Mouse (Mus musculus) midbrain, embryonic 14.5 days (tissue): ENCODE results near the gene Muc5ac. TPM values are rescaled to one million over a fixed set of nuclear protein-coding genes. Genes with fewer than 3 reads are reported as not detected.
"Not testable (repeated sequence)": the region's sequence is repeated elsewhere in the genome, so short reads cannot be mapped to it uniquely, and the experiment has no call there.

Experiments
- ATAC-seq: fragments of 200-750 bp; cut with Nextera tagmentation; 2 replicates; pipeline ENCODE4 v1.8.0; 2017; ENCODE audit warnings: moderate number of reproducible peaks, moderate library complexity; ENCODE audit not compliant: low FRiP score, low TSS enrichment
- DNase-seq: peaks from one replicate; pipeline ENCODE4 v3.0.0-alpha.2; 2015
- H3K27ac ChIP-seq: fragments of 300-500 bp; sonication (generic); replicated peaks from 2 replicates; pipeline ENCODE4 v1.5.1; 2014; ENCODE audit warnings: mild to moderate bottlenecking, low read depth, low read length, moderate library complexity
- H3K27me3 ChIP-seq: fragments of 300-500 bp; sonication (generic); 2 replicates; pipeline ENCODE4 v1.6.1; 2014; ENCODE audit warnings: low read length, control low read depth, mixed read lengths; ENCODE audit not compliant: control insufficient read depth, insufficient read depth
- H3K36me3 ChIP-seq: fragments of 300-500 bp; sonication (generic); 2 replicates; pipeline ENCODE4 v1.6.1; 2014; ENCODE audit warnings: low read length, control low read depth; ENCODE audit not compliant: control insufficient read depth, insufficient read depth
- H3K4me1 ChIP-seq: fragments of 300-500 bp; sonication (generic); 2 replicates; pipeline ENCODE4 v1.6.1; 2014; ENCODE audit warnings: mild to moderate bottlenecking, antibody characterized with exemption, low read length, control low read depth; ENCODE audit not compliant: control insufficient read depth, insufficient read depth
- H3K4me2 ChIP-seq: fragments of 300-500 bp; sonication (generic); 2 replicates; pipeline ENCODE4 v1.6.1; 2014; ENCODE audit warnings: mild to moderate bottlenecking, low read length, moderate library complexity
- H3K4me3 ChIP-seq: fragments of 300-500 bp; sonication (generic); replicated peaks from 2 replicates; pipeline ENCODE4 v1.5.1; 2014; ENCODE audit warnings: low read depth, low read length
- H3K9ac ChIP-seq: fragments of 300-500 bp; sonication (generic); replicated peaks from 2 replicates; pipeline ENCODE4 v1.6.1; 2014; ENCODE audit warnings: mild to moderate bottlenecking, low read length, moderate library complexity
- H3K9me3 ChIP-seq: fragments of 300-500 bp; sonication (generic); 2 replicates; pipeline ENCODE4 v1.6.1; 2016; ENCODE audit warnings: low read length, control low read depth, mixed read lengths; ENCODE audit not compliant: control insufficient read depth
- WGBS: fragments of 180-500 bp; shearing (Covaris S2); extraction: QIAGEN DNeasy Blood & Tissue Kit; methylation state at CpG from one replicate; pipeline ENCODE4 v1.1.7; 2014; 5-methylcytosine and 5-hydroxymethylcytosine counted together
- polyA plus RNA-seq: library from polyadenylated mRNA; unstranded; fragments of >200 nt; fragmentation: Nextera tagmentation; extraction: Ambion mirVana; gene quantifications from 2 replicates; pipeline ENCODE4 v1.2.1, GENCODE M21; 2014

Muc5ac gene
- polyA plus RNA-seq, 1 experiment from 2014 or later = not detected

GRCm38 (mm10) chr7:141774855-141775254 is 13.9 kb upstream of the Muc5ac start:
- no peak for ATAC-seq
- no peaks in the 10 kb centered on the region for H3K27me3 ChIP-seq

GRCm38 (mm10) chr7:141776199-141776598 is 12.6 kb upstream of the Muc5ac start:
- no peak overlapping the region for H3K4me2 ChIP-seq
- ATAC-seq = no peak
- 0 out of 2 replicates have a peak, but pooled peaks cover 8% of the 10 kb centered on the region for H3K4me1 ChIP-seq
- no peaks in the 10 kb centered on the region for H3K36me3 ChIP-seq
- H3K9me3 ChIP-seq = no peaks in the 10 kb centered on the region
- no peak overlapping the region for H3K4me3 ChIP-seq
- H3K27me3 ChIP-seq = no peaks in the 10 kb centered on the region
- no peak for DNase-seq
- no peak overlapping the region for H3K9ac ChIP-seq
- no peak overlapping the region for H3K27ac ChIP-seq
- 90% methylated on average over 5 of the region's 5 CpGs for WGBS

More at GRCm38 (mm10) chr7:141774855-141775254, 13.9 kb upstream of the Muc5ac start:
- no peak overlapping the region for H3K4me3 ChIP-seq
- 86% methylated on average over 2 of the region's 2 CpGs for WGBS
- 0 out of 2 replicates have a peak, but pooled peaks cover 8% of the 10 kb centered on the region for H3K4me1 ChIP-seq
- H3K9me3 ChIP-seq = no peaks in the 10 kb centered on the region
- H3K27ac ChIP-seq = no peak overlapping the region
- H3K9ac ChIP-seq = no peak overlapping the region
- no peaks in the 10 kb centered on the region for H3K36me3 ChIP-seq
- DNase-seq = no peak
- no peak overlapping the region for H3K4me2 ChIP-seq

GRCm38 (mm10) chr7:141794251-141794650 is 5.5 kb downstream of the Muc5ac start:
- Histone ChIP-seq H3K36me3 (no peaks in the 10 kb centered on the region), H3K9ac (no peak overlapping the region), H3K4me3 (no peak overlapping the region), H3K4me2 (no peak overlapping the region), H3K4me1 (no peaks in the 10 kb centered on the region), H3K9me3 (no peaks in the 10 kb centered on the region), H3K27me3 (no peaks in the 10 kb centered on the region), H3K27ac (no peak overlapping the region)
- DNase-seq (no peak), ATAC-seq (no peak)
- WGBS = 97% methylated on average over 1 of the region's 1 CpGs

GRCm38 (mm10) chr7:141803206-141803605 is 14.4 kb downstream of the Muc5ac start:
- no peak for DNase-seq
- Histone ChIP-seq H3K27ac (no peak overlapping the region), H3K9me3 (no peaks in the 10 kb centered on the region), H3K4me2 (no peak overlapping the region), H3K27me3 (no peaks in the 10 kb centered on the region), H3K36me3 (no peaks in the 10 kb centered on the region), H3K4me1 (no peaks in the 10 kb centered on the region), H3K9ac (no peak overlapping the region), H3K4me3 (no peak overlapping the region)
- WGBS = 94% methylated on average over 7 of the region's 7 CpGs
- no peak for ATAC-seq

- ATAC-seq (no peak), DNase-seq (no peak)
- Histone ChIP-seq H3K4me3 (no peak overlapping the region), H3K9ac (no peak overlapping the region), H3K4me2 (no peak overlapping the region), H3K36me3 (no peaks in the 10 kb centered on the region), H3K9me3 (no peaks in the 10 kb centered on the region), H3K4me1 (no peaks in the 10 kb centered on the region), H3K27ac (no peak overlapping the region), H3K27me3 (no peaks in the 10 kb centered on the region)
- 92% methylated on average over 7 of the region's 7 CpGs for WGBS
Measured at GRCm38 (mm10) chr7:141805384-141805783, 16.6 kb downstream of the Muc5ac start.

- not testable (repeated sequence) for DNase-seq
Measured at GRCm38 (mm10) chr7:141807823-141808222, 19.1 kb downstream of the Muc5ac start.

GRCm38 (mm10) chr7:141809933-141810332 is 21.2 kb downstream of the Muc5ac start:
- not testable (repeated sequence) for H3K9ac ChIP-seq, DNase-seq, H3K4me1 ChIP-seq, H3K4me3 ChIP-seq, H3K9me3 ChIP-seq, H3K4me2 ChIP-seq, H3K36me3 ChIP-seq, H3K27ac ChIP-seq, ATAC-seq, H3K27me3 ChIP-seq
- WGBS = no CpG with 5 or more reads among the region's 4 CpGs

More at GRCm38 (mm10) chr7:141807823-141808222, 19.1 kb downstream of the Muc5ac start:
- not testable (repeated sequence) for H3K4me2 ChIP-seq, H3K27ac ChIP-seq, H3K4me1 ChIP-seq, ATAC-seq, H3K9me3 ChIP-seq, H3K36me3 ChIP-seq, H3K9ac ChIP-seq, H3K4me3 ChIP-seq, H3K27me3 ChIP-seq
- no CpG with 5 or more reads among the region's 4 CpGs for WGBS

GRCm38 (mm10) chr7:141813321-141813720 is 24.5 kb downstream of the Muc5ac start:
- no peak for ATAC-seq
- Histone ChIP-seq H3K4me2 (no peak overlapping the region), H3K4me3 (no peak overlapping the region), H3K9me3 (no peaks in the 10 kb centered on the region), H3K36me3 (no peaks in the 10 kb centered on the region), H3K27me3 (no peaks in the 10 kb centered on the region), H3K4me1 (0 out of 2 replicates have a peak, but pooled peaks cover 4% of the 10 kb centered on the region), H3K9ac (no peak overlapping the region), H3K27ac (no peak overlapping the region)
- DNase-seq = no peak
- WGBS = 84% methylated on average over 4 of the region's 4 CpGs

- H3K27me3 ChIP-seq = no peaks in the 10 kb centered on the region
- no peaks in the 10 kb centered on the region for H3K9me3 ChIP-seq
- H3K4me1 ChIP-seq = 0 out of 2 replicates have a peak, but pooled peaks cover 4% of the 10 kb centered on the region
- no peak overlapping the region for H3K27ac ChIP-seq
- H3K4me3 ChIP-seq = no peak overlapping the region
- WGBS = 85% methylated on average over 4 of the region's 4 CpGs
- no peak overlapping the region for H3K9ac ChIP-seq
- ATAC-seq = no peak
- no peak for DNase-seq
- H3K36me3 ChIP-seq = no peaks in the 10 kb centered on the region
- H3K4me2 ChIP-seq = no peak overlapping the region
Measured at GRCm38 (mm10) chr7:141815361-141815760, 26.6 kb downstream of the Muc5ac start.
